Mouse (Mus musculus) thymus, postnatal 4 days (tissue): Measurements from ENCODE around the gene Inpp5a.

Experiments
- DNase-seq: peaks from one replicate; pipeline ENCODE4 v3.0.0; 2021

The Inpp5a gene

GRCm38 (mm10) chr7:139447381-139447780, 58.5 kb downstream of the Inpp5a start:
- peak; percentile 24 for DNase-seq

- DNase-seq, result no peak
Observed at GRCm38 (mm10) chr7:139450186-139450998, 61.5 kb downstream of the Inpp5a start.

- no peak for DNase-seq
Observed at GRCm38 (mm10) chr7:139451711-139452110, 62.8 kb downstream of the Inpp5a start.

GRCm38 (mm10) chr7:139452199-139452598, 63.3 kb downstream of the Inpp5a start:
- DNase-seq, result no peak

GRCm38 (mm10) chr7:139453198-139453597, 64.3 kb downstream of the Inpp5a start:
- DNase-seq, result no peak

GRCm38 (mm10) chr7:139454285-139454684, 65.4 kb downstream of the Inpp5a start:
- no peak for DNase-seq

- no peak for DNase-seq
Observed at GRCm38 (mm10) chr7:139456759-139457158, 67.8 kb downstream of the Inpp5a start.

GRCm38 (mm10) chr7:139461344-139461743, 72.4 kb downstream of the Inpp5a start:
- DNase-seq, result no peak

GRCm38 (mm10) chr7:139462142-139462541, 73.2 kb downstream of the Inpp5a start:
- no peak for DNase-seq

- no peak for DNase-seq
Observed at GRCm38 (mm10) chr7:139465538-139465937, 76.6 kb downstream of the Inpp5a start.

GRCm38 (mm10) chr7:139466484-139467176, 77.7 kb downstream of the Inpp5a start:
- DNase-seq, result no peak

GRCm38 (mm10) chr7:139467177-139467895, 78.4 kb downstream of the Inpp5a start:
- DNase-seq, result no peak

- no peak for DNase-seq
Observed at GRCm38 (mm10) chr7:139467896-139468279, 79.0 kb downstream of the Inpp5a start.

- DNase-seq, result no peak
Observed at GRCm38 (mm10) chr7:139468440-139468839, 79.5 kb downstream of the Inpp5a start.

- no peak for DNase-seq
Observed at GRCm38 (mm10) chr7:139469457-139469856, 80.5 kb downstream of the Inpp5a start.

GRCm38 (mm10) chr7:139470481-139470880, 81.6 kb downstream of the Inpp5a start:
- DNase-seq, result no peak

GRCm38 (mm10) chr7:139472052-139472451, 83.1 kb downstream of the Inpp5a start:
- no peak for DNase-seq

- peak; percentile 87 for DNase-seq
Observed at GRCm38 (mm10) chr7:139472865-139473549, 84.1 kb downstream of the Inpp5a start.

- peak; percentile 40 for DNase-seq
Observed at GRCm38 (mm10) chr7:139475896-139476295, 87.0 kb downstream of the Inpp5a start.

GRCm38 (mm10) chr7:139476700-139477099, 87.8 kb downstream of the Inpp5a start:
- no peak for DNase-seq

- no peak for DNase-seq
Observed at GRCm38 (mm10) chr7:139477748-139478147, 88.8 kb downstream of the Inpp5a start.

- no peak for DNase-seq
Observed at GRCm38 (mm10) chr7:139479077-139479476, 90.2 kb downstream of the Inpp5a start.

GRCm38 (mm10) chr7:139479626-139480025, 90.7 kb downstream of the Inpp5a start:
- no peak for DNase-seq
